Mouse (Mus musculus) liver, adult 2 months (tissue): ENCODE results near the gene Capn1. TPM values are rescaled to one million over a fixed set of nuclear protein-coding genes. Genes with fewer than 3 reads are reported as not detected.
A peak's percentile ranks its signal among the peaks of the same experiment; 100 is the strongest.

Experiments used
- DNase-seq: peaks from one replicate; pipeline ENCODE4 v3.0.0-alpha.2; 2011; ENCODE audit warnings: low read depth, low spot score; ENCODE audit errors: extremely low read depth
- H3K27ac ChIP-seq: fragments of 200-500 bp; replicated peaks from 2 replicates; pipeline ENCODE4 v1.5.1; 2012; ENCODE audit warnings: low read depth, mild to moderate bottlenecking, control low read depth, inconsistent platforms, low read length; ENCODE audit not compliant: insufficient read depth
- H3K27me3 ChIP-seq: fragments of 200-500 bp; 2 replicates; pipeline ENCODE4 v1.6.1; 2012; ENCODE audit warnings: mild to moderate bottlenecking, moderate library complexity, low read length, inconsistent platforms; ENCODE audit not compliant: control insufficient read depth, insufficient read depth
- H3K36me3 ChIP-seq: fragments of 200-500 bp; 2 replicates; pipeline ENCODE4 v1.6.1; 2012; ENCODE audit warnings: low read length, inconsistent platforms; ENCODE audit not compliant: control insufficient read depth, insufficient read depth
- H3K4me1 ChIP-seq: fragments of 200-500 bp; 2 replicates; pipeline ENCODE4 v1.6.1; 2011; ENCODE audit warnings: low read length; ENCODE audit not compliant: control insufficient read depth, insufficient read depth
- H3K4me3 ChIP-seq: fragments of 200-500 bp; 2 replicates; pipeline ENCODE4 v1.5.1; 2011; ENCODE audit warnings: low read depth, mild to moderate bottlenecking, control low read depth, low read length, moderate library complexity; ENCODE audit not compliant: insufficient read depth
- H3K79me2 ChIP-seq: fragments of 200-500 bp; 2 replicates; pipeline ENCODE4 v1.6.1; 2012; ENCODE audit warnings: inconsistent platforms, mild to moderate bottlenecking, low read length, moderate library complexity; ENCODE audit not compliant: control insufficient read depth, insufficient read depth
- H3K9ac ChIP-seq: fragments of 200-500 bp; 2 replicates; pipeline ENCODE4 v1.6.1; 2012; ENCODE audit warnings: low read depth, mild to moderate bottlenecking, control low read depth, inconsistent platforms, low read length
- CTCF ChIP-seq: fragments of 200-500 bp; IDR thresholded peaks from 2 replicates; pipeline ENCODE4 v1.5.1; 2011; ENCODE audit warnings: low read depth, low read length, control low read depth
- POLR2A ChIP-seq: fragments of 200-500 bp; IDR thresholded peaks from 2 replicates; pipeline ENCODE4 v1.6.1; 2011; ENCODE audit warnings: low read length, control low read depth; ENCODE audit not compliant: insufficient read depth; ENCODE audit errors: extremely low read depth
- WGBS: fragments of 180-500 bp; shearing (Covaris S2); methylation state at CpG from one replicate; pipeline ENCODE4 v1.1.7; 2018; 5-methylcytosine and 5-hydroxymethylcytosine counted together
- polyA plus RNA-seq: library from polyadenylated mRNA; depleted of rRNA; stranded (reverse); fragments of >200 nt; gene quantifications from 2 replicates; pipeline ENCODE4 v1.2.3, GENCODE M21; 2012
- total RNA-seq: library from RNA; depleted of rRNA; stranded (reverse); fragments of >200 nt; gene quantifications from 2 replicates; pipeline ENCODE4 v1.2.3, GENCODE M21; 2014

The Capn1 gene
- total and polyA plus RNA-seq, 2 experiments, result 8.0 to 12.7 TPM

- Histone ChIP-seq H3K79me2 (no peaks in the 10 kb centered on the region), H3K27ac (peak overlapping the region; percentile 79; the same call in 1 of the 2 replicates), H3K4me1 (peaks cover 2% of the 10 kb centered on the region), H3K36me3 (no peaks in the 10 kb centered on the region), H3K4me3 (no peak overlapping the region), H3K9ac (no peak overlapping the region), H3K27me3 (no peaks in the 10 kb centered on the region)
- 82% methylated on average over 7 of the region's 7 CpGs for WGBS
- TF ChIP-seq POLR2A, result no peak
- no peak for TF ChIP-seq CTCF
- no peak for DNase-seq
Observed at GRCm38 (mm10) chr19:5945027-5945426, 70.7 kb downstream of the Capn1 start.

DNA sequence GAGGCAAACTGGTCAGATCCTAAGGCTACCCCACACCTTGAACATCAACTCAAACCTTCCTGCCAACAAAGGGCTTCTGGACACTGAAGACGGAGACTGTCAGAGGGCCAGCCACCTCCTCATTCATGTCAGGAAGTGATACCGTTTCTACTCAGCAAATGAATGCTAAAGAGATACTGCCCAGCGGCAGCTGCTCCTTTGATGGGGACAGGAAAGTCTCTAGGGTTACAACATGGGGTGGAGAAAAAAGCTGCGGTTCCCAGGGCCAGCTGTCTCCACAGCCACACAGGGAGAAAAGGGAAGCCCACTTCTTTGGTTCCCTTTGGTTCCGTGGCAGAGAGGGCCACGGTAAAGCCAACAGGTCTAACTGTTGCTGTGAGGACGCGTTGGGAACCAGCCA, 71.6 kb downstream of the Capn1 start:
- Histone ChIP-seq H3K4me1 (peaks cover 2% of the 10 kb centered on the region; the same call in 1 of the 2 replicates), H3K9ac (no peak overlapping the region), H3K27me3 (no peaks in the 10 kb centered on the region), H3K79me2 (no peaks in the 10 kb centered on the region), H3K4me3 (no peak overlapping the region), H3K36me3 (no peaks in the 10 kb centered on the region), H3K27ac (no peak overlapping the region)
- no peak for DNase-seq
- 75% methylated on average over 8 of the region's 8 CpGs for WGBS
- TF ChIP-seq POLR2A, result no peak
- TF ChIP-seq CTCF, result no peak

- Histone ChIP-seq H3K27me3 (no peaks in the 10 kb centered on the region), H3K4me1 (peaks cover 2% of the 10 kb centered on the region; the same call in 1 of the 2 replicates), H3K36me3 (no peaks in the 10 kb centered on the region), H3K27ac (no peak overlapping the region), H3K79me2 (no peaks in the 10 kb centered on the region), H3K9ac (no peak overlapping the region), H3K4me3 (no peak overlapping the region)
- TF ChIP-seq POLR2A (no peak), CTCF (no peak)
- WGBS, result 95% methylated on average over 15 of the region's 15 CpGs
- no peak for DNase-seq
Observed at GRCm38 (mm10) chr19:5943404-5943803, 72.3 kb downstream of the Capn1 start.

DNA sequence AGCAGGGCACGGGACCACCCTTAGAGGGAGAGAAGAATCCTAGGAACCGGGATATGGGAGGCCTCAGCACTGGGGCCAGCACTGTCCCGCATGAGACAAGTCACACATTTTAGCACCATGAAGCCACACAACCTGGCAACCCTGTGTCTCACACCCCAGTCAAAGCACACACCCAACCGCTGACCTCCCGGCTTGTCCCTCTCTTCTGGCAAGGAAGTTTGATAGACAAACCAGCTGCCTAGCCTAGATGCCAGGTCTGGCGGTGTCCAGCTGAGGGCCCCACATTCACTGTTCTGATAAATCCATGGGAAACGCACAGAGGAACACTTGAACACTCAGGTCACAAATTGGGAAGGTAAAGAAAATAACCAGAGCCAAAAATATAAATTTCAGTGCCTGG, 73.1 kb downstream of the Capn1 start:
- Histone ChIP-seq H3K79me2 (no peaks in the 10 kb centered on the region), H3K27ac (no peak overlapping the region), H3K36me3 (no peaks in the 10 kb centered on the region), H3K27me3 (no peaks in the 10 kb centered on the region), H3K4me3 (no peak overlapping the region), H3K4me1 (peaks cover 3% of the 10 kb centered on the region; the same call in 1 of the 2 replicates), H3K9ac (no peak overlapping the region)
- WGBS, result 85% methylated on average over 7 of the region's 7 CpGs
- no peak for DNase-seq
- TF ChIP-seq POLR2A (no peak), CTCF (no peak)

GRCm38 (mm10) chr19:5940656-5941055, 75.0 kb downstream of the Capn1 start:
- Histone ChIP-seq H3K36me3 (no peaks in the 10 kb centered on the region), H3K27ac (0 out of 2 replicates have a peak overlapping the region, but pooled peaks have one; percentile 20), H3K4me3 (no peak overlapping the region), H3K79me2 (no peaks in the 10 kb centered on the region), H3K9ac (no peak overlapping the region), H3K4me1 (peaks cover 3% of the 10 kb centered on the region; the same call in 1 of the 2 replicates), H3K27me3 (no peaks in the 10 kb centered on the region)
- no peak for TF ChIP-seq POLR2A
- TF ChIP-seq CTCF, result no peak
- WGBS, result 83% methylated on average over 10 of the region's 10 CpGs
- no peak for DNase-seq

DNA sequence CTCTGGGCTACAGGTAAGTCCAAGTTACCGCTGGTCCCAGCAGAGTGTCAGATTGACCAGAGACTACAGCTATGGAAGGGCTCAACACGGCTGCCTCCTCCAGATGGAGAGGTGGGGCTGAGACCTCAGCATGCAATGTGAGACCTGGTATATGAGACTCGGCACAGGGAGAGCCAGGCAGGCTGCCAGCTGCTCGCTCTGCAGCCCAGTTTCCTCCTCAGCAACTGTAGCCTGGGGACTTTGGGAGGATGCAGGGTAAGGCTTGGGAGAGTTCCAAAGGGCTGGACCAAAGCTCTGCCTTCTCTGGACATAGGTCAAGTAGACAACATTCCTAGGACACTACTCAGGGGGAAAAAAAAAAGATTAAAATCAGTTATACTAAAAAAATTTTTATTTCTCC, 75.5 kb downstream of the Capn1 start:
- Histone ChIP-seq H3K27ac (no peak overlapping the region), H3K27me3 (no peaks in the 10 kb centered on the region), H3K9ac (no peak overlapping the region), H3K4me3 (no peak overlapping the region), H3K36me3 (no peaks in the 10 kb centered on the region), H3K4me1 (peaks cover 6% of the 10 kb centered on the region; the same call in 1 of the 2 replicates), H3K79me2 (no peaks in the 10 kb centered on the region)
- DNase-seq, result no peak
- WGBS, result 81% methylated on average over 4 of the region's 4 CpGs
- no peak for TF ChIP-seq POLR2A
- no peak for TF ChIP-seq CTCF
